Mouse (Mus musculus) hindbrain, embryonic 13.5 days (tissue): Measurements from ENCODE around the gene Rxrb. TPM values are rescaled to one million over a fixed set of nuclear protein-coding genes. Genes with fewer than 3 reads are reported as not detected.

ENCODE experiments used
- ATAC-seq: fragments of 200-750 bp; cut with Nextera tagmentation; 2 replicates; pipeline ENCODE4 v1.8.0; 2017; ENCODE audit warnings: moderate TSS enrichment; ENCODE audit not compliant: low FRiP score
- H3K27ac ChIP-seq: fragments of 300-500 bp; sonication (generic); 2 replicates; pipeline ENCODE4 v1.5.1; 2015; ENCODE audit warnings: inconsistent platforms, mild to moderate bottlenecking, moderate library complexity
- H3K27me3 ChIP-seq: fragments of 300-500 bp; sonication (generic); 2 replicates; pipeline ENCODE4 v1.6.1; 2015; ENCODE audit warnings: mild to moderate bottlenecking, inconsistent platforms
- H3K36me3 ChIP-seq: fragments of 300-500 bp; sonication (generic); 2 replicates; pipeline ENCODE4 v1.6.1; 2015; ENCODE audit warnings: mild to moderate bottlenecking, inconsistent platforms
- H3K4me1 ChIP-seq: fragments of 300-500 bp; sonication (generic); replicated peaks from 2 replicates; pipeline ENCODE4 v1.6.1; 2015; ENCODE audit warnings: inconsistent platforms
- H3K4me2 ChIP-seq: fragments of 300-500 bp; sonication (generic); 2 replicates; pipeline ENCODE4 v1.6.1; 2015; ENCODE audit warnings: inconsistent platforms, mild to moderate bottlenecking, moderate library complexity
- H3K4me3 ChIP-seq: fragments of 300-500 bp; sonication (generic); 2 replicates; pipeline ENCODE4 v1.5.1; 2015; ENCODE audit warnings: mild to moderate bottlenecking, inconsistent platforms
- H3K9ac ChIP-seq: fragments of 300-500 bp; sonication (generic); 2 replicates; pipeline ENCODE4 v1.6.1; 2015; ENCODE audit warnings: mild to moderate bottlenecking, inconsistent platforms
- H3K9me3 ChIP-seq: fragments of 300-500 bp; sonication (generic); 2 replicates; pipeline ENCODE4 v1.6.1; 2016; ENCODE audit warnings: inconsistent platforms
- WGBS: fragments of 180-500 bp; shearing (Covaris S2); methylation state at CpG from one replicate; pipeline ENCODE4 v1.1.7; 2015; 5-methylcytosine and 5-hydroxymethylcytosine counted together
- polyA plus RNA-seq: library from polyadenylated mRNA; unstranded; fragments of >200 nt; fragmentation: Nextera tagmentation; extraction: Ambion mirVana; gene quantifications from 2 replicates; pipeline ENCODE4 v1.2.1, GENCODE M21; 2015

The Rxrb gene
- polyA plus RNA-seq, 1 experiment from 2014 or later, result 56.8 TPM

DNA sequence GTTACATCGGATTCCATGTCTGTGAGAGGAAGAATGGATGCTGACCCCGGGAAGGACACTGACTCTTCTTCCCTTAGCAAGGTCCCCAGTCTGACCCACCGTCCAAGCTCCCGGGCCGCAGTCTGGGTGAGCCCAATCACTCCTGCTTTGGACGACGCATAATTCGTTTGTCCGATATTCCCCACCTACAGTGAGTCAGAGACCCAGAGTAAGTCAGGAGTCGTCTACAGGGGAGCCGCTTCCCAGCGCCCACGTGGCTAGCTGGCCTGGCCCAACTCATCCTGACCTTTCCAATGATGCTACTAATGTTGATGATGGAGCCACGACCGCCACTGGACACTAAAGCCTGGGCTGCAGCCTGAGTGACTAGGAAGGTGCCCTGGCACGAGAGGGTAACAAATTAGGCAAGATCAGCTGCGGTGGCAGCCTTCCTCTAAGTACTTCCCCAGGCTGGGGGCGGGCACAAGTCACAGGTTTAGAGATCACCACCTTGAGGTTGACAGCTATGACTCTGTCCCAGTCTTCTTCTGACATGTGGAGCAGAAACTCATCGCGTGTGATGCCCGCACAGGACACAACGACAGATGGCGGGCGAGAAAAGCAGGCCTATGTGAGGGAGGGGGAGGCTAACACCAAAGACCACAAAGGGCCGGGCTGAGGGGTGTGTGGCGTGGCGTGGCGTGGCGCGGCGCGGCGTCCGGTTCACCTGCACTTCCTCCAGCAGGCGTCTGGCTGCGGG lies 4.5 kb upstream of the Rxrb start:
- Histone ChIP-seq H3K27ac (peak overlapping the region; percentile 99), H3K9ac (peak overlapping the region; percentile 99), H3K4me2 (peak overlapping the region; percentile 99), H3K27me3 (no peaks in the 10 kb centered on the region), H3K4me1 (peaks cover 78% of the 10 kb centered on the region), H3K36me3 (peaks cover 31% of the 10 kb centered on the region), H3K9me3 (no peaks in the 10 kb centered on the region), H3K4me3 (peak overlapping the region; percentile 83)
- 2% methylated on average over 29 of the region's 36 CpGs for WGBS
- ATAC-seq, result no peak

DNA sequence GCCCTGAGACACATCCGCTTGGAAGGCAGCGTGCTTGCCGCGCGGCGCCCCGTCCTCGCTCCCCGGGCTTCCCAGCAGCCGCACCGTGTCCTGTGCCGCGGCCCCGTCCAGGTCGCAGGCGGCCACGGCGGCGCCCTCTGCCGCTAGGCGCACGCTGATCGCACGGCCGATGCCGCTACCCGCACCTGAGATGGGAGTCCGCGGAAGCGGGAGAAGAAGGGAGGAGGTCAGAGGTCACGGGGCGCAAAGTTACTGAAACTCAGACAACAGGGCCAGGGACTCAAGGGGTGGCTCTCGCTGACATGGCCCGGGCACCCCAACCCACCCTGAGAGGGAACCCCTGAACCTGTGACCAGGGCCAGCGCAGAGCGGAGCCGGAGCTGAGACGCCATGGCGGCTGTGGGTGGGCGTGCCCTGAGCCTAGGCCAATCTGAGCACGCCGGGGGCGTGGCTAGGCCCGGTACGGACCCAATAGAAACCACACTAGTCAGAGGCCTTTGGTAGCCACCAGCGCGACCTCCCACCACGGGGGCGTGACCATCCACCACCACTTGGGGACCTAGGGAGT lies 3.9 kb upstream of the Rxrb start, which contains the start of gene H2-Ke6:
Gene H2-Ke6, minus strand, starts transcription at position 405 of the 568 bp plus-strand sequence.
- Histone ChIP-seq H3K4me2 (peak within 1 kb of the TSS; percentile 99), H3K4me1 (peaks cover 76% of the 10 kb centered on the region), H3K27ac (peak within 1 kb of the TSS; percentile 99), H3K9me3 (no peaks in the 10 kb centered on the region), H3K4me3 (peak within 1 kb of the TSS; percentile 85), H3K27me3 (no peaks in the 10 kb centered on the region), H3K9ac (peak within 1 kb of the TSS; percentile 99), H3K36me3 (peaks cover 25% of the 10 kb centered on the region)
- peak; percentile 58 for ATAC-seq
- WGBS, result under 1% methylated on average over 49 of the region's 49 CpGs

DNA sequence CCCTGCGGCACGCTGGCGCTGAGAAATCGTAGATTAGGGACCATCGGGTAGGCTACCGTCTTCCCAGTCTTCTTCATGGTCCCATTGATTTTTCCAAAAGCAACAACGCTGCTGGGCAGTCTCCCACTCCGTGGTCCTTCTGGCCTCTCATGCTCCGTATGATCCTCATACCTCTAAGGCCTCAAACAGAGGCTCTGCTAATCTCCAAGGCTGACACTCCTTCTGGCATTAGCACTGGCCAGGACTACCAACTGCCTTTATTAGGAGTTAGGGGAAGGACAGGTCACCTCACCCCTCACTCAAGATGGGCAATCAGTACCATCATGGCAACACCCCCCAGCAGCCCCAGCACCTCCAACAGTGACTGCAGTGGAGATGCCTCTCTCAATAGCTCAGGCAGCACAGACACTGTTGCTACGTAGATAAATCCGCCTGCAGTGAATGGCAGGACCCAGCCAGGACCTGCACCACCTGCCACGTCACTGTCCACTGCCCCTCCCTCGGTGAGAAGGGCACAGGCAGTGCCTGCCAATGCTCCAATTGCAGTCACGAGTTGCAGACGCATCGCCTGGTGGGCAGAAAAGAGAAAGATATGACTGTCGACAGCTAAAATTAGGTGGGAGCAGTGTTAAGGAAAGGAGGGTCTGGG lies 3.0 kb upstream of the Rxrb start:
- Histone ChIP-seq H3K27ac (peak overlapping the region; percentile 99), H3K4me2 (peak overlapping the region; percentile 99), H3K4me1 (peaks cover 76% of the 10 kb centered on the region), H3K9me3 (no peaks in the 10 kb centered on the region), H3K4me3 (peak overlapping the region; percentile 85), H3K36me3 (peaks cover 20% of the 10 kb centered on the region), H3K27me3 (no peaks in the 10 kb centered on the region), H3K9ac (peak overlapping the region; percentile 20; the same call in 1 of the 2 replicates)
- WGBS, result 51% methylated on average over 17 of the region's 17 CpGs
- ATAC-seq, result no peak

DNA sequence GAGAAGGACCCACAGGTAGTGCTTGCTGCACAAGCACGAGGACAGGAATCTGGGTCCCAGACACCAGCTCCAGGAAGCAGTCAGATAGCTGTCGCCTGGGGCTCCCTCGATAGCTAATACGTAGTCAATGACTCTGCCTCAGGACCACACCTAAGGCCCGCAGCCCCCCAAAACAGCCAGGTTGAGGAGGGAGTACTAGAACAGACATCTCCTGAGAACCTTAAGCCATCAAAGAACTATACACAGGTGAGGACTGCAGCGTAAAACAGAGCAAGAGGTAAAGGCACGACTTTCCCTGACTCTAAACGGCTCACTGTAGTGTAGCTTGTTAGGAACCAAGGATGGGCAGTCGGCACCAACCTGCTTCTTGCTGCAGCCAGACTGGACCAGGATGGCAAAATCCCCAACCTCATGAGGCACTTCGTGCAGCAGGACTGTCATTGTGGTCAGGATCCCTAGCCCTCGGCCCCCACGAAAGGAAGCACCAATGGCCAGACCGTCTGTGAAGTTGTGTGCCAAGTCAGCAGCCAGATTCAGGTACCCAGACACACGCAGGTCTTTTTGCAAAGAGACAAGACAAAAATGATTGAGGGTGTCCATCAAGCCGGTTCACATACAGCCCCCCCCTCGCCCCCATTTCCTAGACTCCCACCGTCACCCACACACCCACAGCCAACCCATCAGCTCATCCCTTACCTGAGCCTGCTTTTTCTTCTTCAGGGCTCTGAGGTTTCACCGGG lies 2.3 kb upstream of the Rxrb start:
- Histone ChIP-seq H3K27me3 (no peaks in the 10 kb centered on the region), H3K9ac (peak overlapping the region; percentile 94; the same call in 1 of the 2 replicates), H3K27ac (peak overlapping the region; percentile 99; the same call in 1 of the 2 replicates), H3K4me1 (peaks cover 77% of the 10 kb centered on the region), H3K4me2 (peak overlapping the region; percentile 99), H3K4me3 (peak overlapping the region; percentile 85), H3K9me3 (no peaks in the 10 kb centered on the region), H3K36me3 (peaks cover 26% of the 10 kb centered on the region)
- WGBS, result 89% methylated on average over 18 of the region's 18 CpGs
- no peak for ATAC-seq

DNA sequence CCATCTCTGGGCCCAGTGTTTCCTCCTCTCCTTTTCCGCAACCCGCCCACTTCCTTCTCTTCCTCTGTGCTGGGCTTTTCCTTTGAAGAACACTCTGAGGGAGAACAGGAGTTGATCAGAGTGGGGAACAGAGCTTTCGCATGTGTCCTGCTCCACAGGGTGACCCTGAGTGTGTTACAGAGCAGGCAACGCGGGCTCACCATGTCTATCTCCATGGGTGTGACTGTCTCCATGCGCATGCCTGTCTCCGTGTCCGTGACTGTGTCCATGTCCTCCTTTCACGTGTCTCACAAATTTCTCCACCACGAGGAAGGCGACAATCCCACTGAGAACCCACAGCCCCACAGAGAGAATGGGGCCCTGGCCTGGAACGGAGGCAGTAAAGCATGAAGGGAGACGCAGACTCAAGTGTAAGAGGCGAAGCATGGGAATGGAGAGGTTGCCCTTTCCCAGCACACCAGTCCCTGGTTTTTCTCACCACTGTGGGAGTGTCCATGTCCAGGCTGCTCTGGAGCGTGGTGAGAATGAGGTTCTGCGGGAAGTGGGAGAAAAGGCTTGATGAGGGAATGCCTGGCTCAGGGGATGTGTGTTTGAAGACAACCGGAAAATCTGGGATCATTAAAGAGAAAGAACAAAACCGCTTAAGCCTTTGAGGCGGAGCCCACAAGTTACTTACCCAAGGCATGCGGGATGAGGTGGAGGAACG lies 1.6 kb upstream of the Rxrb start:
- Histone ChIP-seq H3K27ac (peak overlapping the region; percentile 99; the same call in 1 of the 2 replicates), H3K9me3 (no peaks in the 10 kb centered on the region), H3K4me1 (peaks cover 76% of the 10 kb centered on the region), H3K27me3 (no peaks in the 10 kb centered on the region), H3K4me3 (peak overlapping the region; percentile 85), H3K36me3 (peaks cover 32% of the 10 kb centered on the region), H3K9ac (peak overlapping the region; percentile 94), H3K4me2 (peak overlapping the region; percentile 99)
- ATAC-seq, result no peak
- 72% methylated on average over 21 of the region's 21 CpGs for WGBS

DNA sequence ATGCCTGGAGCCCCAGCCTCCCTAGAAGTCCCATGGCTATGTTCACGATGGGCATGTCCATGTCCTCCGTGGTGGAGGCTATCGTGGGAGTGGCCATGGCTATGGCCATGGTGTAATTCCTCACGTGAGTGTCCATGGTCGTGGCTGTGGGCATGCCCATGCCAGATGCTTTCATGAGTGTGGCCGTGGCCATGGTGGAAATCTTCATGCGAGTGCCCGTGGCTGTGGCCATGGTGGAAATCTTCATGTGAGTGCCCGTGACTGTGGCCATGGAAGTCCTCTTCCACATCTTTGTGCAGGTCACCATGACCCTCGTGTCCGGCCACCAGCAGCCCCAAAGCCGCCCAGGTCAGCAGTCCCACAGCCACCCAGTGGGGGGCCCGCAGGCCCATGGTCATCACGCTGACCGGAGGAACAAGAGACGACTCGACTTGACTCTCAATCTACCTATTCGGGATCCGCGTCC lies 718 bp upstream of the Rxrb start:
- H3K4me3 ChIP-seq, result peak overlapping the region; percentile 85
- peak overlapping the region; percentile 99 for H3K27ac ChIP-seq
- no peaks in the 10 kb centered on the region for H3K27me3 ChIP-seq
- H3K4me2 ChIP-seq, result peak overlapping the region; percentile 99
- peaks cover 68% of the 10 kb centered on the region for H3K4me1 ChIP-seq
- no peak for ATAC-seq
- WGBS, result 6% methylated on average over 20 of the region's 20 CpGs
- H3K36me3 ChIP-seq, result peaks cover 41% of the 10 kb centered on the region
- H3K9ac ChIP-seq, result peak overlapping the region; percentile 94
- no peaks in the 10 kb centered on the region for H3K9me3 ChIP-seq

DNA sequence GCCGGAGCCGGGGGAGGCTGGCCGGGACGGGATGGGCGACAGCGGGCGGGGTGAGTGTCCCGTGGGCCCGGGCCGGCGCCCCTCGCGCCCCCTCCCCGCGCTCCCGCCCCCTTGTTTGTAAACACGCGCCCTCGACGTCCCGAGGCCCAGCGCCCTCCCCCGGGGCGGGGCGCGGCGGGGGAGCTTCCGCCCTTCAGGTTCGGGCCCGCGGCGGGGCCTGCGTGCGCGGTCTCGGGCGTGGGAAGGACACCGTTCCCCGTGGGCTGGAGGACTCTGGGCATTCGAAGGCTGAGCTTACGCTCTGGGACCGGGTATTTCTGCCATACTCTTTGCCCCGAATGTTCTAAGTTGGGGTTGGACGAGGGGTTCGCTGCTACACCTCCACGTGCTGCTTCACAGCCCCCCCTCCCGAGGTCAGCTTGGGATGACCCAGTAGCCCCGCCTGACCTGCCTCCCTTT lies 591 bp downstream of the Rxrb start:
- Histone ChIP-seq H3K36me3 (peaks cover 54% of the 10 kb centered on the region), H3K4me1 (peaks cover 55% of the 10 kb centered on the region), H3K4me2 (peak overlapping the region; percentile 99), H3K27ac (peak overlapping the region; percentile 99), H3K9me3 (no peaks in the 10 kb centered on the region), H3K27me3 (no peaks in the 10 kb centered on the region), H3K9ac (peak overlapping the region; percentile 94), H3K4me3 (peak overlapping the region; percentile 85)
- ATAC-seq, result no peak
- under 1% methylated on average over 46 of the region's 48 CpGs for WGBS

DNA sequence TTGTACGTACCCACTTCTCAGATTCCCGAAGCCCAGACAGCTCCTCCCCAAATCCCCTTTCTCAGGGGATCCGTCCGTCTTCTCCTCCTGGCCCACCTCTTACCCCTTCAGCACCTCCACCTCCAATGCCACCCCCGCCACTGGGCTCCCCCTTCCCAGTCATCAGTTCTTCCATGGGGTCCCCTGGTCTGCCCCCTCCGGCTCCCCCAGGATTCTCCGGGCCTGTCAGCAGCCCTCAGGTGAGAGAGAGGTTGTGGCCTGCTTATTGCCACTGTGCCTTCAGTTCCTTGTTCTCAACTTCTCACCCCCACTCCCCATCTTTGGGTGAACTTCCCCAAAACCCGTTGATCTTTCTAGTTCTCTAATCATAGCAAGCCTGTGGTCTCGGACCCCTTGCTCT lies 1.2 kb downstream of the Rxrb start:
- peak overlapping the region; percentile 99; the same call in 1 of the 2 replicates for H3K27ac ChIP-seq
- peaks cover 60% of the 10 kb centered on the region for H3K36me3 ChIP-seq
- peak overlapping the region; percentile 85 for H3K4me3 ChIP-seq
- no peak for ATAC-seq
- peak overlapping the region; percentile 99 for H3K4me2 ChIP-seq
- WGBS, result 66% methylated on average over 9 of the region's 9 CpGs
- no peaks in the 10 kb centered on the region for H3K9me3 ChIP-seq
- peaks cover 5% of the 10 kb centered on the region; the same call in 1 of the 2 replicates for H3K27me3 ChIP-seq
- peaks cover 52% of the 10 kb centered on the region for H3K4me1 ChIP-seq
- peak overlapping the region; percentile 94 for H3K9ac ChIP-seq

DNA sequence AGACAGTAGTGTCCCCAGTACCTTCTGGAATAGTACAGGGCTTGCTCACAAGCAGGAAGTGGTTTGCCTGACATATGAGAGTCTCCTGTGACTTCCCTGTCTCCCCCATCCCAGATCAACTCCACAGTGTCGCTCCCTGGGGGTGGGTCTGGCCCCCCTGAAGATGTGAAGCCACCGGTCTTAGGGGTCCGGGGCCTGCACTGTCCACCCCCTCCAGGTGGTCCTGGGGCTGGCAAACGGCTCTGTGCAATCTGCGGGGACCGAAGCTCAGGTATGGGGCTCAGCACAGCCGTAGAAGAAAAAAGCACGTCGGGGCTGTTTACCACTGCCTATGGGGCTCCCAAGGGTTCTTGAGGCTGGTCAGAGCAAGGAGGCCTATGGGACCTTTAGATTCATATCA lies 1.8 kb downstream of the Rxrb start:
- Histone ChIP-seq H3K4me3 (no peak overlapping the region), H3K27ac (no peak overlapping the region; the same call in 1 of the 2 replicates), H3K4me2 (peak overlapping the region; percentile 99), H3K4me1 (peaks cover 52% of the 10 kb centered on the region), H3K9ac (peak overlapping the region; percentile 94; the same call in 1 of the 2 replicates), H3K9me3 (no peaks in the 10 kb centered on the region), H3K27me3 (peaks cover 8% of the 10 kb centered on the region; the same call in 1 of the 2 replicates), H3K36me3 (peaks cover 62% of the 10 kb centered on the region)
- ATAC-seq, result no peak
- 89% methylated on average over 9 of the region's 9 CpGs for WGBS

DNA sequence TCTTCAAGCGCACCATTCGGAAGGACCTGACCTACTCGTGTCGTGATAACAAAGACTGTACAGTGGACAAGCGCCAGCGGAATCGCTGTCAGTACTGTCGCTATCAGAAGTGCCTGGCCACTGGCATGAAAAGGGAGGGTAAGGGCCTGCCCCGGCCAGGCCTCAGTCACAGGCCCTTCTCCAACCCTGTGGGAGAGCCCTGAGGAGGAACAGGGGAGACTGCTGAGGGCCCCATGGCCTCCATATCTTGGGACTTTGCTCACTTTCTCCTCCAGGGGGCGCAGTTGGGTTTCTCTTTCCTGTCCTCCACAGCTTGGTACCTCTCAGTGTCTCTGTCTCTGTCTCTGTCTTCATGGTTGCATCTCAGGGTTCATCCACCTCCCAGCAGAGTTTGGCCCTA lies 2.5 kb downstream of the Rxrb start:
- peaks cover 55% of the 10 kb centered on the region for H3K36me3 ChIP-seq
- H3K4me2 ChIP-seq, result no peak overlapping the region
- 74% methylated on average over 10 of the region's 10 CpGs for WGBS
- no peaks in the 10 kb centered on the region for H3K9me3 ChIP-seq
- peaks cover 52% of the 10 kb centered on the region for H3K4me1 ChIP-seq
- no peak overlapping the region for H3K4me3 ChIP-seq
- H3K27ac ChIP-seq, result no peak overlapping the region
- H3K9ac ChIP-seq, result no peak overlapping the region
- peaks cover 8% of the 10 kb centered on the region; the same call in 1 of the 2 replicates for H3K27me3 ChIP-seq
- ATAC-seq, result no peak

DNA sequence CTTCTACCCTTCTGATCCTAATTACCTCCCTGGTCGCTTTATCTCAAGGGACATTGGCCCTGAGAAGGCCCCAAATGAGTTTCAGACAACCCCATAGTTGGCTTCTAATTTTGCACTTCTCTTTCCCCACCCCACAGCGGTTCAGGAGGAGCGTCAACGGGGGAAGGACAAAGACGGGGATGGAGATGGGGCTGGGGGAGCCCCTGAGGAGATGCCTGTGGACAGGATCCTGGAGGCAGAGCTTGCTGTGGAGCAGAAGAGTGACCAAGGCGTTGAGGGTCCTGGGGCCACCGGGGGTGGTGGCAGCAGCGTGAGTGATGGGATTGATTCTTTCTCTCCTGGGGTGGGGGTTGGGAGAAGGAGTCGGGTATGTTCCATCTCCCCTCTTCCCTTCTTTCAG lies 3.9 kb downstream of the Rxrb start:
- Histone ChIP-seq H3K4me2 (no peak overlapping the region), H3K9ac (no peak overlapping the region), H3K36me3 (peaks cover 43% of the 10 kb centered on the region), H3K27ac (no peak overlapping the region), H3K27me3 (peaks cover 8% of the 10 kb centered on the region; the same call in 1 of the 2 replicates), H3K4me1 (peaks cover 50% of the 10 kb centered on the region), H3K9me3 (no peaks in the 10 kb centered on the region), H3K4me3 (no peak overlapping the region)
- WGBS, result 87% methylated on average over 9 of the region's 9 CpGs
- no peak for ATAC-seq
